Mouse (Mus musculus) liver, embryonic 11.5 days (tissue): ENCODE data around the gene Irf2bp2. TPM values are rescaled to one million over a fixed set of nuclear protein-coding genes. Genes with fewer than 3 reads are reported as not detected.

Experiments
- ATAC-seq: fragments of 200-750 bp; cut with Nextera tagmentation; replicated peaks from 2 replicates; pipeline ENCODE4 v1.8.0; 2017; ENCODE audit warnings: moderate number of reproducible peaks, mild to moderate bottlenecking, moderate TSS enrichment, moderate library complexity; ENCODE audit not compliant: low FRiP score
- DNase-seq: peaks from one replicate; pipeline ENCODE4 v3.0.0-alpha.2; 2017; ENCODE audit warnings: low spot score
- H3K27ac ChIP-seq: fragments of 300-500 bp; sonication (generic); 2 replicates; pipeline ENCODE4 v1.5.1; 2014; ENCODE audit warnings: mild to moderate bottlenecking, low read depth, low read length, control low read depth
- H3K27me3 ChIP-seq: fragments of 300-500 bp; sonication (generic); replicated peaks from 2 replicates; pipeline ENCODE4 v1.6.1; 2014; ENCODE audit warnings: low read length, mixed read lengths; ENCODE audit not compliant: control insufficient read depth, insufficient read depth
- H3K36me3 ChIP-seq: fragments of 300-500 bp; sonication (generic); 2 replicates; pipeline ENCODE4 v1.6.1; 2014; ENCODE audit warnings: mild to moderate bottlenecking, low read length, moderate library complexity, mixed read lengths; ENCODE audit not compliant: control insufficient read depth, insufficient read depth
- H3K4me1 ChIP-seq: fragments of 300-500 bp; sonication (generic); replicated peaks from 2 replicates; pipeline ENCODE4 v1.6.1; 2014; ENCODE audit warnings: low read length, mixed read lengths; ENCODE audit not compliant: control insufficient read depth, insufficient read depth
- H3K4me2 ChIP-seq: fragments of 300-500 bp; sonication (generic); 2 replicates; pipeline ENCODE4 v1.6.1; 2014; ENCODE audit warnings: mild to moderate bottlenecking, control low read depth, moderate library complexity
- H3K4me3 ChIP-seq: fragments of 300-500 bp; sonication (generic); 2 replicates; pipeline ENCODE4 v1.5.1; 2014; ENCODE audit warnings: low read depth, low read length, control low read depth
- H3K9ac ChIP-seq: fragments of 300-500 bp; sonication (generic); 2 replicates; pipeline ENCODE4 v1.6.1; 2014; ENCODE audit warnings: low read depth, low read length, control low read depth
- H3K9me3 ChIP-seq: fragments of 300-500 bp; sonication (generic); 2 replicates; pipeline ENCODE4 v1.6.1; 2016; ENCODE audit warnings: low read length, inconsistent platforms, mixed read lengths; ENCODE audit not compliant: control insufficient read depth
- WGBS: fragments of 180-500 bp; shearing (Covaris S2); extraction: QIAGEN DNeasy Blood & Tissue Kit; methylation state at CpG from one replicate; pipeline ENCODE4 v1.1.7; 2014; 5-methylcytosine and 5-hydroxymethylcytosine counted together
- polyA plus RNA-seq: library from polyadenylated mRNA; unstranded; fragments of >200 nt; fragmentation: Nextera tagmentation; extraction: Ambion mirVana; gene quantifications from 2 replicates; pipeline ENCODE4 v1.2.1, GENCODE M21; 2014

Irf2bp2 gene
- polyA plus RNA-seq, 1 experiment from 2014 or later = 7.3 TPM

DNA sequence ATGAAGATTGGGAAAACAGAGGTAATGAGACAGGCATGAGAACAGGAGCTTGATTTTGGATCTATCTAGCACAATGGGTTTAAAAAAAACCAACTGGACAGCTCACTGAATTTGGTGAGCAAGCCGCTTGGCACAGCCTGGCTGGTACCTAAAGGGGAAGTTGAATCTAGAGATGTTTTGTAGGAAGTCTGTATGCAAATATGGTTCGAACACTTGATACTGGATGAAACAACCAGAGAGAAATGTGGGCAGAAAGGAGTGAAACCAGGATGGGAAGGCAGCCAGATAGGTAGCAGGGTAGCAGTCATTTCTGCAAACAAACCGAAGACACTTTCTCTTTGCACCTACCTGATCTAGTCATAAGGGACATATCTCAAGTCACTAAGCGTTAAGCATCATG, 13.0 kb downstream of the Irf2bp2 start:
- no peaks in the 10 kb centered on the region; the same call in 1 of the 2 replicates for H3K36me3 ChIP-seq
- whole genome bisulfite sequencing = 91% methylated on average over 4 of the region's 4 CpGs
- H3K4me3 ChIP-seq = no peak overlapping the region
- H3K4me1 ChIP-seq = peaks cover 16% of the 10 kb centered on the region
- no peaks in the 10 kb centered on the region for H3K9me3 ChIP-seq
- H3K27me3 ChIP-seq = no peaks in the 10 kb centered on the region
- ATAC-seq (no peak), DNase-seq (no peak)
- no peak overlapping the region for H3K4me2 ChIP-seq
- no peak overlapping the region for H3K9ac ChIP-seq
- H3K27ac ChIP-seq = no peak overlapping the region

DNA sequence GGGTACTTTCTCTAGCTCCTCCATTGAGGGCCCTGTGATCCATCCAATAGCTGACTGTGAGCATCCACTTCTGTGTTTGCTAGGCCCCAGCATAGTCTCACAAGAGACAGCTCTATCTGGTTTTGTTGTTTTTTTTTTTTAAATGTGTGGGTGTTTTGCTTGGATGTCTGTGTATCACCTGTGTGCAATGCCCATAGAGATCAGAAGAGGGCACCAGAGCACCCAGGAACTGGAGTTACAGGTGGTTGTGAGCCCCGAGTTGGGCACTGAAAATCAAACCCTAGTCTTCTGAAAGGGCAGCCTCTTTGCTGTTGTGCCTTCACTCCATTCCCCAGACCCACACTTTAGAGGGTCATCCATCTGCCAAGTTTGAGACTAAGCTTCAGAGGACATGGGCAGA, 13.7 kb downstream of the Irf2bp2 start:
- Histone ChIP-seq H3K4me1 (peaks cover 16% of the 10 kb centered on the region), H3K9ac (no peak overlapping the region), H3K9me3 (no peaks in the 10 kb centered on the region), H3K27ac (no peak overlapping the region), H3K4me2 (no peak overlapping the region), H3K36me3 (no peaks in the 10 kb centered on the region), H3K4me3 (no peak overlapping the region), H3K27me3 (no peaks in the 10 kb centered on the region)
- DNase-seq = no peak
- ATAC-seq = no peak
- 89% methylated on average over 1 of the region's 1 CpGs for WGBS

DNA sequence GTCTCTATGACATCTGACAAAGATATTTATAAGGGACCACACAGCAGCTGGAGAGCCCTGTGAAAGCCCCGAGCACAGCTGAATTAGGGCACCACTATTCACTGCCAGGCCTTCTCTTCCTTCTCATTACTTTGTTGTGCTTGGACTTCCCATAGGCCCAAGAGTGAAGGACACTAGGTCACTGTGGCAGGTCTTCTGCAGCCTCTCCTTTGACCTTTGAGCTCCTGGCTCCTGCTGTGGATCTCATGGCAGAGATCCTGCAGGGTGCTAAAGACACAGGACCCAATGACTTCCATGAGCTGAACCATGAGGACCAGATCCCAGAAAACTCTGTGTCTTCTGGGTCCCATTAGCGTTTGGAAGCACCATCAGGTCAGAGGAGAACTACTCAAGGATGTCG, 15.1 kb downstream of the Irf2bp2 start:
- Histone ChIP-seq H3K27me3 (no peaks in the 10 kb centered on the region), H3K27ac (no peak overlapping the region), H3K4me1 (peaks cover 4% of the 10 kb centered on the region), H3K9me3 (no peaks in the 10 kb centered on the region), H3K9ac (no peak overlapping the region), H3K36me3 (no peaks in the 10 kb centered on the region), H3K4me2 (no peak overlapping the region), H3K4me3 (no peak overlapping the region)
- no peak for ATAC-seq
- no peak for DNase-seq
- 82% methylated on average over 3 of the region's 3 CpGs for WGBS

DNA sequence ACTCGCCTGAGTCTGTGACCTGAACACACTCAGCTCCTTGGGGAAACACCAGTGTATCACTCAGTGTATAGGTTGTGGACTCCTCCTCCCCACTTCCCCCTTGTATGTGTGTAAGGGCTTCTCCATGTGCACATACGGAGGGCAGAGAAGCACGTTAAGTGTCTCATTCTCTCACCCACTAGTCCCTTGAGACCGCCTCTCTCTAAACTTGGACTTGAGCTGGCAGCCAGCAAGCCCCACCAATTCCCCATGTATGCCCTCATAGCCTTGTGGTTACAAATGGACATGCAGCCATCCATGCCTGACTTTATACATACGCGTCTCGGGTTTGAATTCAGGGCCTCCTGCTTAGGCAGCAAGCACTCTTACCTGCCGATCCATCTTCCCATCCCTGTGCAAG, 16.9 kb downstream of the Irf2bp2 start:
- Histone ChIP-seq H3K36me3 (no peaks in the 10 kb centered on the region), H3K4me2 (no peak overlapping the region), H3K27me3 (no peaks in the 10 kb centered on the region), H3K9ac (no peak overlapping the region), H3K9me3 (no peaks in the 10 kb centered on the region), H3K27ac (no peak overlapping the region), H3K4me3 (no peak overlapping the region), H3K4me1 (no peaks in the 10 kb centered on the region)
- ATAC-seq = no peak
- DNase-seq = no peak
- WGBS = 90% methylated on average over 8 of the region's 8 CpGs

DNA sequence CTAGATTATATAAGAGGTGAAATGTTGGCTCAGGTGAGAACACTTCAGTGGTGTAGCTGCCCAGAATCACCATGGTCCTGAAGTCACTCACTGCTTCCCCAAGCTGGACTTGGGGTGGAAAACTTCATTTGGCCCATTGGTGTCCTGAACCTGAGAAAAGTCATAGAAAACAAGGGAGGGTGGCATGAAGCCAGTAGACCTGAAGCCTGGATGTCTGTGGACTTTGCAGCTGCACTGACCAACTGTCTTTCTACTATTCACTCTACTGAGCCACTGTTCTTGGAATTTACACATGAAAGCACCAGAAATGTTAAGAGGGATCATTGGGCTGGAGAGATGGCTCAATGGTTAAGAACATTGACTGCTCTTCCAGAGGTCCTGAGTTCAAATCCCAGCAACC, 17.7 kb downstream of the Irf2bp2 start:
- Histone ChIP-seq H3K4me1 (no peaks in the 10 kb centered on the region), H3K27me3 (no peaks in the 10 kb centered on the region), H3K9me3 (no peaks in the 10 kb centered on the region), H3K36me3 (no peaks in the 10 kb centered on the region), H3K27ac (no peak overlapping the region), H3K9ac (no peak overlapping the region), H3K4me2 (no peak overlapping the region), H3K4me3 (no peak overlapping the region)
- no peak for DNase-seq
- ATAC-seq = no peak

DNA sequence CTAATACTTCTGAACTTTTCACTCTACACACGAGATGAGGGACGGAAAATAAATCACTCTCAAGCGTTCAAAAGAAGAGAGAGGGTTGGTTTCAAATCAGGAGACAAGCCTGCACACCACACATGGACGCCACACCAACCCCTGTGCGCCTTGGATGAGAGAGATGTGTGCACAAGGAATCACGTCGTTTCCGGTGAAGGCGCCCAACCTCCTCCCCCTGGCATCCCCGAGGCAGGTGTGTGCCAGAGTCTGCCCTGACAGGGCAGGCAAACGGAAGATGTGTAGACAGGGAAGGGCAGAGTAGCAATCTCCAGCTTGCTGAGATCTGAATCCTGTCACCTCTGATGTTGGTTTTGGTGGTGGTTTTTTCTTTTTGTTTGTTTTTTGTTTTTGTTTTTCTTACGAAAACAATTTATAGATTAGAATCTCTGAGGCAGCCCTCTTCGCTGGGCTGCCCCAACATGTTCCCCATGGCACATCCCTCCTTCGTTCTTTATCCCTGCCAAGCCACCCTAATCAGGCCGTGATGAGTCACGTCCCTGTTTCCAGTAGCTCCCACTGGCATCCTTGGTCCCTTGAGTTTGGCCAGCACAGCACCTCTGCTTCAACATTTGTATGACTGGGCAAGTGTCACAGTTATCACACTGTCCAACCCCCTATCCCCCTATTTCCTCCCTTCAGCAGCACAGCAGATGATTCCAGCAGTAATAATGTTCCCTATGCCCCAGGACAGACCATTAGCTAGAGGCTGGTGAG, 18.7 kb downstream of the Irf2bp2 start:
- no peaks in the 10 kb centered on the region for H3K27me3 ChIP-seq
- ATAC-seq = no peak
- DNase-seq = no peak
- WGBS = 78% methylated on average over 16 of the region's 16 CpGs
- H3K4me3 ChIP-seq = no peak overlapping the region
- H3K27ac ChIP-seq = no peak overlapping the region
- no peak overlapping the region for H3K9ac ChIP-seq
- no peaks in the 10 kb centered on the region for H3K9me3 ChIP-seq
- H3K4me1 ChIP-seq = no peaks in the 10 kb centered on the region
- no peaks in the 10 kb centered on the region for H3K36me3 ChIP-seq
- H3K4me2 ChIP-seq = no peak overlapping the region

DNA sequence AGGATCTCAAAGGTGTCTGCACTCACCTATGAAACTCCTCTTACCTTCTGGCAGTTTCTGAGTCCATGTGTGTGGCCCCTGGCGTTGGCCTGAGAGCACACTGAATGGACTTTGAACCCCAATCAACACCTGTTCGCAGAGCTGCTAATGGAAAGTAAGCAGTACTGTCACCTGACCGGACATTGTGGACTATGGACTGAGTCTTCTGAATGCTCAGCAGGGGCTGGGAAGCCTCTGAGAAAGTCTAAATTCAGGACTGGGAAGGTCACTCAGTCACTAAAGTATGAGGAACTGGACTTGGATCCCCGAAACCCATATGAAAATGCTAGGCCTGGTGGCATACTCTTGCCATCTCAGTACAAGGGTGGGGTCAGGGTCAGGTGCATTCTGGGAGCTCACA, 19.9 kb downstream of the Irf2bp2 start:
- H3K4me1 ChIP-seq = no peaks in the 10 kb centered on the region

DNA sequence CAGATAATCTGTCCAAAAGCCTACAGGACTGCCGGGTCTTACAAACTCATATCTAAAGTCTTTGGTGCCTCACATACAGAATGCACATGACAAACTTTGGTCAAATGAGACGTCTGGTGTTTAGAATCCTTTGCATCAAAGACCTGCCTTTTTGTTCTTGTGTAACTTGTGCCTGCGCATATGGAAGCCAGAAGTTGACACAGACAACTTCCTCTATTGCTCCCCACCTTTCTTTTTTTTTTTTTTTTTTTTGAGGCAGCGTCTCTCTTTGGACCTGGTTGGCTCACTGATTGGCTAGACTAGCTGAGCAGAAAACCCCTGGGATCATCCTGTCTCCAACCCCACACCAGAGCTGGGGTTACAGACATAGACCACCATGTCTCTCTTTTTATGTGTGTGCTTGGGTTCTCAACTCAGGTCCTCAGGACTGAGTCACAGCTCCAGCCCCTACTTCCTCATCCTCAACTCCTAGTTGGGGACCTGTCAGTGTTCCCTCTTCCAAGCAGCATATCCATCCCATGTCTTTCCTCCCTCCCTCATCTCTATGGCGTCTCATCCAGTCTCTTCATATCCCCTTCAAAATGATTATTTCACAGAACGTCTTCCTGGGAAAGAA, 20.6 kb downstream of the Irf2bp2 start:
- Histone ChIP-seq H3K36me3 (no peaks in the 10 kb centered on the region), H3K9ac (no peak overlapping the region), H3K4me3 (no peak overlapping the region), H3K4me2 (no peak overlapping the region), H3K27me3 (no peaks in the 10 kb centered on the region), H3K27ac (no peak overlapping the region), H3K4me1 (no peaks in the 10 kb centered on the region), H3K9me3 (no peaks in the 10 kb centered on the region)
- 70% methylated on average over 6 of the region's 6 CpGs for WGBS
- DNase-seq = no peak
- ATAC-seq = no peak

More for the DNA sequence above, 19.9 kb downstream of the Irf2bp2 start:
- no peak overlapping the region for H3K4me3 ChIP-seq
- H3K4me2 ChIP-seq = no peak overlapping the region
- DNase-seq = no peak
- no peaks in the 10 kb centered on the region for H3K9me3 ChIP-seq
- H3K9ac ChIP-seq = no peak overlapping the region
- H3K36me3 ChIP-seq = no peaks in the 10 kb centered on the region
- WGBS = 79% methylated on average over 4 of the region's 4 CpGs
- no peak overlapping the region for H3K27ac ChIP-seq
- no peaks in the 10 kb centered on the region for H3K27me3 ChIP-seq
- no peak for ATAC-seq

DNA sequence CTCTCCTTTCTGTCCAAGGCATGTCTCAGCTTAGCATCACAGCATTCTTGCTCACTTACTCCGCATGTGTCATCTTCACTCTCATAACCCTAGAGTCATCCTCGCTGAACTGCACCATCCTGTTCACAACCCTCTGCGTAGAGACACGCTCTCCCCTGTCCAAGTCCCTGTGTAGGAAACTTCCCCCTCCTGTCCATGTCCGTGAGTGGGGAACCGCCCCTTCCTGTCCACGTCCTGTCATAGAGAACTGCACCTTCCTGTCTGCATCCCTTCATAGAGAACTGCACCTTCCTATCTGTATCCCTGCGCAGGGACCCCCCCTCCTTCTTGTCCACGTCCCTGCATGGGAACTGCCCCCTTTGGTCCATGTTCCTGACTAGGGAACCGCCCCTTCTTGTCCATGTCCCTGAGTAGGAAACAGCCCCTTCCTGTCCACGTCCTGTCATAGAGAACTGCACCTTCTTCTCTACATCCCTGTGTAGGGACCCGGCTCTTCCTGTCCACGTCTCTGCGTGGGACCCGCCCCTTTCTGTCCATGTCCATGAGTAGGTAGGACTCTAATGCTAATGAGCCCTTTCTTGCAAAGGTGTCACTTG, 22.6 kb downstream of the Irf2bp2 start:
- H3K4me1 ChIP-seq = no peaks in the 10 kb centered on the region
- 0 out of 2 replicates have a peak, but pooled peaks have one; percentile 30 for ATAC-seq
- H3K36me3 ChIP-seq = no peaks in the 10 kb centered on the region
- H3K27me3 ChIP-seq = no peaks in the 10 kb centered on the region
- H3K9me3 ChIP-seq = no peaks in the 10 kb centered on the region
- no peak overlapping the region for H3K9ac ChIP-seq
- H3K4me3 ChIP-seq = no peak overlapping the region
- DNase-seq = no peak
- no peak overlapping the region for H3K4me2 ChIP-seq
- WGBS = 54% methylated on average over 15 of the region's 15 CpGs
- H3K27ac ChIP-seq = no peak overlapping the region
